Mouse (Mus musculus) brain, embryonic 18.5 days (tissue): Measurements from ENCODE around the gene Lrrc17.

Source experiments
- DNase-seq: peaks from one replicate; pipeline ENCODE4 v3.0.0-alpha.2; 2012; ENCODE audit warnings: low read depth, low spot score

Gene Lrrc17

GRCm38 (mm10) chr5:21543409-21544201, at the start of gene Lrrc17:
Gene Lrrc17, plus strand, starts transcription at chr5:21543559.
- DNase-seq, result no peak

GRCm38 (mm10) chr5:21494781-21495180, 48.6 kb upstream of the Lrrc17 start:
- DNase-seq, result no peak

- DNase-seq, result peak; percentile 24
Observed at GRCm38 (mm10) chr5:21496321-21496720, 47.0 kb upstream of the Lrrc17 start.

- DNase-seq, result no peak
Observed at GRCm38 (mm10) chr5:21496881-21497280, 46.5 kb upstream of the Lrrc17 start.

- DNase-seq, result no peak
Observed at GRCm38 (mm10) chr5:21498490-21498889, 44.9 kb upstream of the Lrrc17 start.

GRCm38 (mm10) chr5:21498925-21499324, 44.4 kb upstream of the Lrrc17 start:
- DNase-seq, result no peak

- DNase-seq, result no peak
Observed at GRCm38 (mm10) chr5:21500133-21500532, 43.2 kb upstream of the Lrrc17 start.

- DNase-seq, result peak; percentile 36
Observed at GRCm38 (mm10) chr5:21500941-21501340, 42.4 kb upstream of the Lrrc17 start.

- DNase-seq, result no peak
Observed at GRCm38 (mm10) chr5:21502936-21503610, 40.3 kb upstream of the Lrrc17 start.

- DNase-seq, result no peak
Observed at GRCm38 (mm10) chr5:21505159-21505558, 38.2 kb upstream of the Lrrc17 start.

- DNase-seq, result no peak
Observed at GRCm38 (mm10) chr5:21506887-21507286, 36.5 kb upstream of the Lrrc17 start.

- DNase-seq, result no peak
Observed at GRCm38 (mm10) chr5:21509801-21510200, 33.6 kb upstream of the Lrrc17 start.

GRCm38 (mm10) chr5:21513363-21513762, 30.0 kb upstream of the Lrrc17 start:
- DNase-seq, result no peak

GRCm38 (mm10) chr5:21517562-21517961, 25.8 kb upstream of the Lrrc17 start:
- DNase-seq, result no peak

- DNase-seq, result peak; percentile 28
Observed at GRCm38 (mm10) chr5:21518207-21518606, 25.2 kb upstream of the Lrrc17 start.

GRCm38 (mm10) chr5:21519166-21519565, 24.2 kb upstream of the Lrrc17 start:
- DNase-seq, result no peak

- no peak for DNase-seq
Observed at GRCm38 (mm10) chr5:21526835-21527485, 16.4 kb upstream of the Lrrc17 start.

GRCm38 (mm10) chr5:21527488-21527911, 15.9 kb upstream of the Lrrc17 start:
- no peak for DNase-seq

- DNase-seq, result no peak
Observed at GRCm38 (mm10) chr5:21528068-21528842, 15.1 kb upstream of the Lrrc17 start.

GRCm38 (mm10) chr5:21529110-21529720, 14.1 kb upstream of the Lrrc17 start:
- no peak for DNase-seq

GRCm38 (mm10) chr5:21532126-21532525, 11.2 kb upstream of the Lrrc17 start:
- no peak for DNase-seq
